Mouse (Mus musculus) spleen, postnatal 0 days (tissue): ENCODE data around the gene Cyp2d40. TPM values are rescaled to one million over a fixed set of nuclear protein-coding genes. Genes with fewer than 3 reads are reported as not detected.

Experiments used
- polyA plus RNA-seq: library from polyadenylated mRNA; unstranded; fragments of >200 nt; fragmentation: Nextera tagmentation; extraction: Ambion mirVana; gene quantifications from 2 replicates; pipeline ENCODE4 v1.2.1, GENCODE M21; 2015

Cyp2d40 gene
- not detected in 2 replicates for polyA plus RNA-seq

DNA sequence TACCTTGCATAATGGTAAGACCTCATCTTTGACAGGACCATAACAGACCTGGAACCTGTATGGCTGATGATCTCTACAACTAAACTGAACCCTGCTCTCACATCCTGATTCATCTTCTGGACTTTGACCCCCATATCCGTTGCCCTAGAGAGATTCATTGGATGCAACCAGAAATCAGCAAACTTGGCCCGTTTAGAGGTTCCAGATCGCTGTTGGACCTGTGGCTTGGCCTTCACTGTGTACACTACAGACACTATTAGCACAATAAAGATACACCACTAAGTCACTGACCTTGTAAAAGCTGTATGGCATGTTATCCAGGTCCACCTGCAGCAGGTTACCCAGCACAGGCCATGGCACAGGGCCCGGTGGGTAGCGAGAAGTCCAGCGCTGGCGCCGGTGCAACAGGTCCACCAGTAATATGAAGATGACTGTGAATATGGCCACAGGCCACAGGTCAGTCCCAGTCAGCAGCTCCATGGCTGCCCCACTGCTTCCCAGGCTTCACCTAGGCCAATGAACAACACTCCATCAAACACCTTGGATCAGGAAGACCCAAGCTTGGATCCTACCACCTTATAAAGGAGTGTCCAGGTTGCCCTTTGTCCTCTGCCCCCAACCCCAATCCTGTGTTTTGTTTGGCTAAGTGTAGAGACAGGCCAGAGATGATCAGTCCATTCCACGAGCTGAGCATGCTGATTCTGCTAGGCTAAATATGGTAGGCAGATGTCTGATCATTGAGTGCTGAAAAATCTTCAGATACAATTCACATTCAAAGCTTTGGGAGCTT, at the start of gene Cyp2d40:
Cyp2d40 (minus strand) TSS at position 553 of the 790 bp plus-strand sequence.

DNA sequence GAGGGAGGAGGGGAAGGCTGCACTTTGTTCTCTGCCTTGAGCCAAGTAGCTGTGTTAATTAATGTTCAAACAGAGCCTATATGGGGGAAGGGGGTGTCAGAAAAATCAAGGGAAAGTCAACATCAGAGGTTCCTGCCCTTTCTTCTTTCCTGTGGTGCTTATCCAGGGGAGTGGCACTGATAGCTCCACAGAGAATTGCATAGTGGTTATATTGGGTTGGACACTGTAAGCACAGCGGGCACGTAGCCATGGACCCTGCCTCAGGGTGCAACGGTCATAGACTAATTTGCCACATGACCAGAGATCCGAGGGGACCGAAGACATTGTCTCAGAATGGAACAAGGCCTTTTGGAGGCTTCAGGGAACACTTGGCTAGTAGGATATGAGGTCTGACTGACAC, 30.3 kb upstream of the Cyp2d40 start, which contains the start of gene Cyp2d26:
Cyp2d26 (minus strand) TSS at position 18 of the 400 bp plus-strand sequence.

Other genes starting within 250 kb of the Cyp2d40 start
- gene Cyp2d12, start 209.1 kb downstream of the Cyp2d40 start, polyA plus RNA-seq: not detected in 2 replicates
- not detected in 2 replicates for gene Cyp2d34, start 143.2 kb downstream of the Cyp2d40 start, polyA plus RNA-seq
- gene Cyp2d26, start 30.1 kb upstream of the Cyp2d40 start, polyA plus RNA-seq: 0.23 TPM in 1 of 2 replicates, not detected in the other
- gene Tcf20, start 223.7 kb upstream of the Cyp2d40 start, polyA plus RNA-seq: 4.8 and 5.7 TPM in 2 replicates